Mouse (Mus musculus): Measurements from ENCODE around the gene Cenpx.

DNA sequence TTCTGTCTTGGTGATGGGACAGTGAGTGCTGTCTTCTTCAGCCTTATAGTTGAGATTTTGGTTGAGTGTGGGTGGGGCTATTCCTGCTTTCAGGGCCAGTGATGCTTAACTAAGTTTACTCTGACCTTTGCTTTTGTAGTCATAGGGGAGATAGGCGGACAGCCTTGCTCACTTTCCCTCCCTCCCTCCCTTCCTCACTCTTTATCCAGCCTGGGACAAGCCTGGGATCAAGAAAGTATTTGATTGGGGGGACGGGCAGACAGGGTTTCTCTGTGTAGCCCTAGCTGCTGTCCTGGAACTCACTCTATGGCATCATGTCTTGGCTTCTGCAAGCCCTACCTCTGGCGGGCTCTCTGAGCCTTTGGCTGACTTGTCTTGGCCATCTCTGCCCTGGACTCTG lies 20.1 kb downstream of the Cenpx start:
- TF ChIP-seq CTCF (IDR thresholded peaks at IDR 0.05; ENCODE audit: control insufficient read depth, insufficient read depth, insufficient read length): no peak
- TF ChIP-seq CEBPB (IDR thresholded peaks at IDR 0.05; ENCODE audit: low read depth): no peak
- no peak for TF ChIP-seq MAX (IDR thresholded peaks at IDR 0.05)
